Mouse (Mus musculus): ENCODE results near the gene Btnl1. TPM values are rescaled to one million over a fixed set of nuclear protein-coding genes. Genes with fewer than 3 reads are reported as not detected.

The Btnl1 gene
- not detected for total RNA-seq (2022)

DNA sequence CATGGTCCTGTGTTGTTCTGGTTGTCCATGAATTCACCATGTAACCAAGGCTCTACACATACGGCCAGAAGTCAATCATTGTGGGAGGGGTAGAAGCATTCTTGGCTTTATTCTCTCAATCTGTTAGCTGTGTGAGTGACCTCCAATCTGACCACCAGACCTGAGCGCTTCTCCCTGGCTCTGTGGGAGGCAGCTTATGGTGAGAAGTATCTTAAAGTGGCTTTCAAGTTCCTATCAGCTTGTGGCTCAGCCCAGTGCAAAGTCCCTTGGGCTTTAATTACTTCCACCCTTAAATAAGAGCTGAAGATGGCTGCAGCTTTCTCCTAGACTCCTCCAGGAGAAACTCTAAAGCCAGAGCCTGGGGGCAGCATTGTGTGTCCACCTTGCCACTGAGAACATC, at the start of gene Btnl1:
Gene Btnl1, plus strand, starts transcription at position 286 of the 400 bp plus-strand sequence.
- no peak for DNase-seq (ENCODE audit: low spot score)

DNA sequence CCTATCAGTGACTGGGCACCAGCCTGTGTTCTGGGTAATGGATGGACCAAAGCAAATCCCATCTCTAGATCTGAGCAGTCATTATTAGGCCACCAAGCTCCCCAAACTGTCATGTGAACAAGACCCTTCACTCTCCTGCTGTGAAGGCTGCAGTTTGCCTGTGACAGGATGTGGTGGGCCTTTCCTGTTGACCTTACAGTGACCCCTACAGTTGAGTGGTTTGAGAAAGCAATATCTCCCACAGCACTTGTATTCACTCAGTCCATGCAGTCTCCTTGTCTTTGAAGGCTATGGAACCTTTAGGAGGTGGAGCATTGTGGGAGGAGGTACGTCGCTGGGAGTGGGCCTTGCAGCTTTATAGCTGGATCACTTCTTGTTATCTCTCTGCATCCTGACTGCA, 47.1 kb upstream of the Btnl1 start:
- DNase-seq (ENCODE audit: low spot score) = no peak

DNA sequence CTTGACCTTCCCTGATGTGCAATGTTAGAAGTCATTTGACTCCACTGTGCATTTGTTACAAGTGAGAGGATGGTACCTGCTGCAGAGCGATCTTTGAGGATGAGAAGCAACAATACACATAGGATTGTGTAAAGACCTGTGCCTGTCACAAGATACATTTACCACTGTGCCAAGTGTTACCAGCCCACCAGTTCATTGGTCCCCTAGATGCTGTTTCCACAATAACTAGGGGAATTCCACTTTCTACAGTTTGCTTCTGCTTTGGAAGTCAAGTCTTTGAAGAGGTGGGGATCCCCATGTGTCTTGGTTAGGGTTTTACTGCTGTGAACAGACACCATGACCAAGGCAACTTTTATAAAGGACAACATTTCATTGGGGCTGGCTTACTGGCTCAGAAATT, 45.7 kb upstream of the Btnl1 start:
- no peak for DNase-seq (ENCODE audit: low spot score)

DNA sequence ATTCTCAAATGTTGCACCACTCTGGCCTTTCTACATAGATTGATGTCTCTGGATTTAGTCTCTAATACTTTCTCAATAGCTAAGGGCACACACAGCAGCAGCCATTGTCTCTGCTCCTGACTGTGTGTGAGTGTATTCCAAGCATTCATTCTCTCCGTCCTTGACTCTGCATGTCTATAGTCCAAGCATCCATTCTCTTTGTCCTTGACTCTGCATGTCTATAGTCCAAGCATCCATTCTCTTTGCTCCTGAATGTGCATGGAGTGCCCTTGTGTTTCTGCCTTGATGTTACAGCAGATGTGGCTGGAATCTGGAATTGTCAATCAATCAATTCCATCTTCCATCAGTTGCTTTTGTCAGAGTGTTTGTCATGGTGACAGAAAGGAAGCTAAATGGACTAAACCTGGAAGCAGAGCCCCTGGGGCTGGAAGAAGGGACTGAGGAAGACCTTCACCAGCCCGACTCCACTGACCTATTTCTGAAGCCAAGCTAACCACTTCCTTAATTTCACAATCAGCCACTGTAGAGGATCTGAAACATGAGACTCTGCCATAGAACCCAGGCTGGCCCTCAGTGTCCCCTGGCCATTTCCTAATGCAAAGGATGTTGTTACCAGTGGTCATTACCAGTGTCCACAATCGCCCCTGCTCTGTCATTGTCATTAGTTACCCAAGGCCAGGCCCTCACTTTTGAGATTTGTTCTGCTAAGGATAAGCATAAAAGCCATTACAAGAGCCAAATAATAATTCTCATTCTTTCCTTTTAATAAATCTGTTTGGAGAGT, 36.1 kb upstream of the Btnl1 start:
- no peak for DNase-seq (ENCODE audit: low spot score)

DNA sequence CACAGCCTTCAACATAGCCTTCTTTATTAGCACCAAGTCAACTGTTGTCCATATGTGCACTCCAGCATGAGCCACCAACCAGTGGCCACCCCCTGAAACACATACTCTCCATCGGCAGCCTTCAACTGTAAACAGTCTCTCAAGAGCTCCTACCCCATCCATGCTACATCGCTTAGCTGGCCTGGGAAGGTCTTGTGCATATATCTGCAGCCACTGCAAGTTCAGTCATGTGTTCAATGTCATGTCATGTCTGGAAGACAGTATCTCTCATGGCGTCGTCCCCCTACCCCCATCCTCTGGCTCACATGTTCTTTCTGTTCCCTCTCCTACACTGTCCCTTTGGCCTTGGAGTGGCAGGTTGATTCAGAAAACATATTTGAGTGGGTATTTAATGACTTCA, 32.0 kb upstream of the Btnl1 start:
- no peak for DNase-seq (ENCODE audit: low spot score)

DNA sequence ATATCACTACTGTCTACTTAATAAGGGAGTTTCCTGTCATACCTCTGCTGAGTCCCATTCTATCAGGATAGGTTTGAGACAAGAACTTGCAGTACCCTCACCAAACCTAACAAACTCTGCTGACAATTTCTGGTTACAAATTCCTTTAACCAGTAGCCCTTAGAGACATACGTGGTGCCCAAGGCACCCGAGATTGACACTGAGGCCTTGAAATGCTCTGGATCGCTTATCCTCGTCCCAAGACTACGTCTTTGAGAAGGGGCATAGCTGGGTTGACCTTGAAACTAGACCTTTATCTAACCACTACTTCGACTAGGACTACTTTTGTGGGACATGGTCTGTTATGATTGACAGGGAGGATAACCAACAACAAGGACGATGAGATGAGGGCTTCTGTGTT, 31.4 kb upstream of the Btnl1 start:
- no peak for DNase-seq (ENCODE audit: low spot score)

DNA sequence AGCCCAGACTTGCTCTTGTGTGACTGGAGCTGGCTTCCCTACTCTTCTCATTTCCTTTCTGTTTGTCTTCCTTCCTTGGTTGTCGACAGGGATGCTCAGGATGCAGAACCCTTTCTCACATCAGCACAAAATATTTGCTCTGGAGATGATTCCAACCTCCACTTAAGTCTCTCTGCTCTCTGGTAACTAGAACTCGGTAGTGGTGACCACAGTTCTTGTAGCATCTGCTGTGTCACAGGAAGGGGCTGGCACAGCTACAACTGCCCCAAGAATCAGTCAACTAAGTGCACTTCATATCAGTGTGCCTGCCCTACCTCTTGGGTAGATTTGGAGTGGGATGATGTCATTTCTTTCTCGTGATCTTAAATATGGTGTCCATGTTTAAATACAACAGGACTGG, 30.9 kb upstream of the Btnl1 start:
- no peak for DNase-seq (ENCODE audit: low spot score)

DNA sequence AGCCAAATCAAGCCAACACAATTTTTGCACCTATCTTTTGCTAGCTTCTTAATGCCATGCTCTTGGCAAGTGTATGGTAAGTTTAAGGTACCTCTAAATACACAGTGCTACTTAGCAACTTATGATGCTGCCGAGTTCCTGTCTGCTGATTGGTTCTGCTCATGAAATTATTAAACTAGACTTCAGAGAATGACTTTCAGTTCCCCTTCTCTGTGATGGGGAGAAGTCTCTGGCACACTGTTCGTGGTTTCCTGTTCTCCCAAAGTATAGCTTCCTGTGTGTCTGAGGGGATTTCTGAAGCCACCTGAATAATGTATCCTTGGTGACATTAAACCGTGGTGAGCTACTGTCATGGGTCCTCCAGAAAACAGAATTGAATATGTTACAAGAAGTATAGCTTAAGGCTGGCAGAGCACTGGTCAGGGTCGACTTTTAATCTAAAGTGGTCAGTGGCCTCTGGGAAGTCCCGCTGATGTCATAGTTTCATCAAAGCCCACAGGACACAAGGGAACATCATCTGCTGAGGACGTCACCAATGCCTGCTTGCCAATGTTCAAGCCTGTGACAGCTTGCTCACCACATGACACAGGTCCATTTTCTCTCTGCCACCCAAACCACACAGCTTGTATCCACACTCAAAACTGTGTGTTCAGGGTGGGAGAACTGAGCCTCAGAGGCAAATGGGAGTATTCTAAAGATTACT, 29.2 kb upstream of the Btnl1 start:
- peak; percentile 60 for DNase-seq (ENCODE audit: low spot score)

DNA sequence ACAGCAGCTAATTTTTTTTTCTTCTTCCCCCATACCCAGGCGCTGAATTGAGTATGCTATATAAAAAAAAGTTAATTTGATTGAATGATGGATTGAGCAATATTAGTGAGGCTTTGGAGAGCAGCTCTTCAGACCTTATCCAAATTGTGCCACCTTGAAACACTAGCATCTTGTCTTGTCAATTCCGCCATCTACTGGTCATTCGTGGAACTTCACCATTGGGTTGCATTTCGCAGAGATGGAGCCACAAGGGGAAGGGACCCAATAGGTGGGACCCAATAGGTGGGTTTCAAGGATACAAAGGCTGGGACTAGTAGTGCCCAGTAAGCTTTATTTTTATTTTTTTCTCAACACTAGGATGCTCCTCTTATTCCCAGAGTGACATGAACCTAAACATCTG, 27.5 kb upstream of the Btnl1 start:
- DNase-seq (ENCODE audit: low spot score) = peak; percentile 71

DNA sequence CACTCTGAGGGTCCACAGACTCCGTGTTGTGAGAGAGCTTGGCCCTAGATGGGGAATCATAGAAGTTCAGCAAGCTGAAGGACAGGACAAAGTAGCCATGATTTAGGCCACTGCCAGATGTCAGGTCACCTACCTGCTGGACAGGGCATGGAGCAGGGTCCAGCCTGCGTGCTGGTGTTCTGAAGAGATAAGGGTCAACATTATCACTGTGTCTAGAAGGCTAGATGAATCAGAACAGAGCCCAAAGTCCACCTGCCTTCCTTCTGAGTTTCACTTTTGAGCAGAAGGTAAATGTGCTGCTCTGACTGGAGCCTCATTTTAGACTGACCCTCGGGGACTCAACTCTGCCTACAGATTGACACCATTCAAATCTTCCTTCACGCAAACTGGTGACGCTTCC, 22.4 kb upstream of the Btnl1 start, which contains the start of gene Btnl2:
Gene Btnl2, plus strand, starts transcription at position 284 of the 400 bp plus-strand sequence.
- no peak for DNase-seq (ENCODE audit: low spot score)

DNA sequence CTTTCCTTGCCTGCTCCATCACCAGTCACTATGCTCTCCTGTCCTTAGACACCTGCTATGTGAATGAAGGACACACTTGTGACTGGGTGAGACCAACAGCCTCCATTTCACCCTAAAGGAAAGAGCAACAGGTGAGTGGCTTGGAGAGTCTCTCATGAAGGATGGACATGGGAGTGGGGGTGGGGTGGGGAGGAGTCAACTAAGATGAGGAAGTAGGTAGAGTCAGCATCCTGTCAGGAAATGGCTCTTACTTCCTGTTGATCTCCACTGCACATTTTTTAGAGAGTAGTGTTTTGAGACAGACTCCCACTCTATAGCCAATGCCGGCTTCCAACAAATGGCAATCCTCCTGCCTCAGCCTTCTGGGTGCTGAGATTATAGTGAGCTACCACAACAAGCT, 22.0 kb upstream of the Btnl1 start:
- DNase-seq (ENCODE audit: low spot score) = no peak

DNA sequence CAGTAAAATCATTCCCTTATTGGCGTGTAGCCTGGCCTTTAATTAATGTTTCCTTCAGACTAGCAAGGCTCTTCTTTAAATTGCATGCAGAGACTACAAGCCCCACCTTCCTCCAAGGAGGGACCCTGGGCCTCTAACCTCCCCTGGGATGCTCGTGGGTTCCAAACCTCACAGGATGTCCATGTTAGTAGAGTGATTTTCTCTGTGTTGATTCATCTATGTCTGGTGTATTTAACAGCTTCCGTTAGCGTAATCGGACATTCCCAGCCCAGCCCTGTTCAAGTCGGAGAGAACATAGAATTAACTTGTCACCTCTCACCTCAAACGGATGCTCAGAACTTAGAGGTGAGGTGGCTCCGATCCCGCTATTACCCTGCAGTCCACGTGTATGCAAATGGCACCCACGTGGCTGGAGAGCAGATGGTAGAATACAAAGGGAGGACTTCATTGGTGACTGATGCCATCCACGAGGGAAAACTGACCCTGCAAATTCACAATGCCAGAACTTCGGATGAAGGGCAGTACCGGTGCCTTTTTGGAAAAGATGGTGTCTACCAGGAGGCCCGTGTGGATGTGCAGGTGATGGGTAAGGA, 13.9 kb upstream of the Btnl1 start:
- DNase-seq (ENCODE audit: low spot score) = no peak

DNA sequence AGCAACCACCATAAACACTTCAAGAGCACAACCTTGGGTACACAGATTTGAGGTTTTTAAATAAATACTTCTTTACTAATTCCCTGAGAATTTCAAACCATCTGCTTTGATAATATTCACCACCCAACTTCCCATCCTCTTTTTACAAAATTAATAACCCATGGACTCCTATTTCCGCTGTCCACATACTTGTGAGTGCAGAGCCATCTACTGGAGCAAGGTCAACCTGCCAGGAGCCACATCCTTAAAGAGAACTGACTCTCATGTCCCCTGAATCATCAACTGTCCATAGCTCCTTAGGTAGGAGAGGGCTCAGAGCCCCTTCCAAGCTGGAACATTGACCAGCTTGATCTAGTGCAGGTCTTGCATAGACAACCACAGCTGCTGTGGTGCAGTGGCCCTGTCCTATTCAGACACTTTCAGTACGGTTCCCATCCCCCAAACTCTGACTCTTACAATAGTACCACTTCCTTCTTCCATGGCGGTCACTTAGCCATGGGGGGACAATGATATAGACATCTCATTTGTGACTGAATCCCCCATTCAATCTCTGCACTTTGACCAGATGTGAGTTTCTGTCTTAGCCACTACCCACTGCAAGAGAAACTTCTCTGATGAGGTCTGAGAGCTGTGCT, 13.1 kb upstream of the Btnl1 start:
- DNase-seq (ENCODE audit: low spot score) = no peak

DNA sequence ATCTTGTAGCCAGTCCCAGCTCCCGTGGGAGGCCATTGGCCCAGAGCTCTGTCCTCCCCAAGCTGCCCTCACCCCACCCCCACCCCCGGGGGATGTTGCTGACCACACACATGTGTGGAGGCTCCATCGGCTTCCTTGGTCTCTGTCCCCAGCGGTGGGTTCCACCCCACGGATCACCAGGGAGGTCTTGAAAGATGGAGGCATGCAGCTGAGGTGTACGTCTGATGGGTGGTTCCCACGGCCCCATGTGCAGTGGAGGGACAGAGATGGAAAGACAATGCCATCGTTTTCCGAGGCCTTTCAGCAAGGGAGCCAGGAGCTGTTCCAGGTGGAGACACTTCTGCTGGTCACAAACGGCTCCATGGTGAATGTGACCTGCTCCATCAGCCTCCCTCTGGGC, 11.9 kb upstream of the Btnl1 start:
- no peak for DNase-seq (ENCODE audit: low spot score)

DNA sequence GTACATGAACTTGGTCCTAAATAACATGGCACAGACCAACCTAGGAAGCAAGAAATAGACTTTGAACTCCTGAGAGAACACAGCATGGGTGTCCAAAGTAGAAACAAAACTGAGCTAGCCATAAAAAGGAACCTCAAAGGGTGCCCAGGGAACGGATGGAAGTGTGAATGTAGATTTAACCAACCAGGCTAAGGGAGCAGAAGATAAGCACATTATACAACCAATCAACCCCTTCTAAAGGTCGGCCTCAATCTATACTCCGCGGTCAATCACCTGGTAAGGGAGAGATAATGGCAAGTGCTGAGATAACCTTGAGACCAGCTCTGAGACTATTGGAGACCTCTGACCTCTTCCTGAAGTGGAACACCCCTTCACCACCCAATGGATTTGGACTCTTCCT, 6.4 kb upstream of the Btnl1 start:
- DNase-seq (ENCODE audit: low spot score) = no peak

DNA sequence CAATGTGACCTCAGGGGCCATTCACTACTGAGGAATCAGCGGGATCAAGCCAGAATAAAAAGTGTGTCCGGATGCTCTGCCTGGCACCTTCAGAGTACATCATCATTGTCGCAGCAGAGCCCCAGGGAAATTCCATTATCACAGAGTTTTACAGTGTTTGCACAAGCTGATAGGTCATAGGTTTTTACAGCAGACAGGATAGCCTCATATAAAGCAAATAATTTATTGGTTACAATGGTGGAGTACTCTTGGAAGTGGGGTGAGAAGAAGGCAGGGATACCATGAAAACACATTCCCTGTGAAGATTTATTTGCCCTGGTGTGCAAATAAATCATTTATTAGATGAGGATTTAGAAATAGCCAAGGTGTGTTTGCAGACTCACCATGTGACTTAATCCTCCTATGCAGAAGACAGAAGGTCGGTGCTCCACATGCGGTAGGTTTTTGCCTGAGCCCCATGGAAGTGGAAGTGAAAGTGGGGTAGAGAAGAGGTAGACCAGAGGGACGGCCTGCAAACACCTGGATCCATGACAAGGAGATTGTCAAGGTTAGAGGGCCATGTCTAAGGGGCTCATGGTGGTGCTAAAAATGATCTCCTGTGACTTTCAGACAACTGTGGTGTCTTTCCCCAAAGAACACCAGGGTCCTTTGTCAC, 3.8 kb upstream of the Btnl1 start:
- no peak for DNase-seq (ENCODE audit: low spot score)

DNA sequence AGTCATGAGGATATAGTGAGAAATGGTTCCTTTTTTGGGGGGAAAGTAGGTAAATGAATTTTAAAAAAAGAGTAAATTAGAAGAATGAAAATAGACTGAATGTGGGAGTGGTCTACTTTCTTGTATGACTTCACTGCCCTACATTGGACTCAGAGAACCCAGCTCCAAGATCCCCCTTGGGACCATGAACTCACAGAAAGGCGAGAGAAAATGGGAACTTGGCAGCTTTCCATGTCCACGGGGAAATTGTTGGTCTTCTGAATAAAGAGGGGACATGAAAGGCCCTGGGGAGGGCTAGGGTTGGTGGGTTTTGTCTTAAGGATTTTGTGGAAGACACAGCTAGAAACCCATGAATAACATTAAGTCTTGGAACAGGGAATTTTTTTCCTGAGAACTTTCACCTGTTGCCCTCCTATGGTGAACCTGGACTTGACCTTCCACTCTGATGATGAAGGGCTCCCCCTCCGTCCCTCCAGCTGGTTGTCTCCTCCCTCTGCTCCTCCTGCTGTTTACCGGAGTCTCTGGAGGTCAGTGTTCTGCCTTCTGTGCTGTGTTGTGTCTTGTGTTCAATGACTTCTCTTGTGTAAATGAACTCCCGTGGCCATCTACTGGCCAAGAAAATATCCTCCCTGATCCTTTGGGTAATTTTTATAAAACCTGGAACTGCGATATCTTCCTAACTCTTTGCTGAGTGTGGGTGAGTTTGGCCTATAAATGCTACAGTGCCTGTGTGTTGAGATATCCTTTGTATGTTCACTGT, 698 bp downstream of the Btnl1 start:
- no peak for DNase-seq (ENCODE audit: low spot score)

DNA sequence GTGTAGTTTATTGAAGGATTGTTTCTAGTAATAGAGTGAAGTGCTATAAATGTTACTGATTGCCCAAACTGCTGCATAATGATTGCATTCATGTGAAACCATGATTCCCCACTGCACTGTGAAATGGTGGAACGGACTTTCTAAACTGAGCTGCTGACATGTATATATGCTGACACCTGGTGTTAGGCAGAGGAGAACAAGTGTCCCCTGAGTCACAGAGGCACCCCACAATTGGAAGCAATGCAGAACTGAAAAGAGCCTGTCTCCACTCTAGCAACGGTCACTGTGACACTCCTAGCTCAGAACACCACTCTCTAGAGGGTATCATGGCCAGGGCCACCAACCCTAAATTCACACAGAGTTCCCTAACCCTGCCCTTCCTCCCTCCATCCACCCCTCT, 1.8 kb downstream of the Btnl1 start:
- no peak for DNase-seq (ENCODE audit: low spot score)

DNA sequence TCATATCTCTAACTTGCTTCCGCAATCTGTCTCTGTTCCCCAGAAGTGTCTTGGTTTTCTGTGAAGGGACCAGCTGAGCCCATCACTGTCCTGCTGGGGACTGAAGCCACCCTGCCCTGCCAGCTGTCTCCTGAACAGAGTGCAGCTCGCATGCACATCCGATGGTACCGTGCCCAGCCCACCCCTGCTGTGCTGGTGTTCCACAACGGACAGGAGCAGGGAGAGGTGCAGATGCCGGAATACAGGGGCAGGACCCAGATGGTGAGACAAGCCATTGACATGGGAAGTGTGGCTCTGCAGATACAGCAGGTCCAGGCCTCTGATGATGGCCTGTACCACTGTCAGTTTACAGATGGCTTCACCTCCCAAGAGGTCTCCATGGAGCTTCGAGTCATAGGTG, 2.5 kb downstream of the Btnl1 start:
- no peak for DNase-seq (ENCODE audit: low spot score)

DNA sequence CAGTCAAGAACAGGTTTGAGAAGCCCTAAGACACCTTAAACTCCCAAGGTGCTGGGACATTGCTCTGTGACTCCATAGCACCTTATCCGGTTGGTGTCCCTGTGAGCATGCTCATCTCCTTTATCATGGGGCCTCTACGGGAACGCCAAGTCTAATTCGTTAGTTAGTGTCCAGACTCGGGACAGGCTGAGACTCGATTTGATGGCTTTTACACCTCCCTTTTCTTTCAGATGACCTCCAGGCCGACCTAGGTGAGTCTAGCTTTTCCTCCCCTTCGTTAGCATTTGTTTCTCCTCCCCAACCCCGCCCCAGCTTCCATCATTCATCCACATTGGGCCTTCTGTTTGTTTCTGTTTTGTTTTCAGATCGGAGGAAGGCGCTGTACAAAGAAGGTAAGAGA, 4.9 kb downstream of the Btnl1 start:
- DNase-seq (ENCODE audit: low spot score) = no peak

DNA sequence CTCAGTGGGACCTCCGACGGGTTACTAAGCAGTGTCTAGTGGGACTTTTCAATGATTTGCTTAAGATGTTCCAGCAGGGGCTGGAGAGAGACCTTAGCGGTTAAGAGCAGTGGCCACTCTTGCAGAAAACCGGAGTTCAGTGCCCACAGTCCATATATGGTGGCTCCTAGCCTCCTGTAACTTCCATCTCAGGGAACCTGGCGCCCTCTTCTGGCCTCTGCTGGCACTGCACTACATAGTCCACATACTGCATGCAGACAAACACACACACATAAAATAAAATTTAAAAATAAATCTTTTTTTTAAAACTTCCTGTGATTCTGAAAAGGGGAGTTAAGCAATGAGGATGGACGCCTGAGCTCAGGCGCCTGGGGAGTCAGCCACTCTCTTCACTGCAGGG, 6.3 kb downstream of the Btnl1 start:
- no peak for DNase-seq (ENCODE audit: low spot score)

Data from heart, adult 8-10 months (tissue).